Mouse (Mus musculus): ENCODE measurements around the gene Sertad4. TPM values are rescaled to one million over a fixed set of nuclear protein-coding genes. Genes with fewer than 3 reads are reported as not detected.

Sertad4 gene
- polyA plus RNA-seq, 1 experiment from 2014 or later = 23.9 TPM

GRCm38 (mm10) chr1:192879086-192879580 is 23.6 kb upstream of the Sertad4 start:
- Histone ChIP-seq H3K4me2 (replicated peaks; ENCODE audit: low read depth, low read length) (no peak overlapping the region), H3K4me1 (ENCODE audit: control insufficient read depth, insufficient read depth, low read length) (no peaks in the 10 kb centered on the region), H3K4me3 (ENCODE audit: low read length) (no peak overlapping the region), H3K36me3 (ENCODE audit: control insufficient read depth, insufficient read depth, low read length) (no peaks in the 10 kb centered on the region), H3K27me3 (ENCODE audit: control insufficient read depth, insufficient read depth, low read length) (no peaks in the 10 kb centered on the region), H3K27ac (ENCODE audit: low read depth, low read length) (no peak overlapping the region), H3K9ac (ENCODE audit: low read depth, low read length) (no peak overlapping the region), H3K9me3 (ENCODE audit: control insufficient read depth, low read length) (no peaks in the 10 kb centered on the region)
- no peak for ATAC-seq (ENCODE audit: low FRiP score, low TSS enrichment)
- 88% methylated on average over 7 of the region's 7 CpGs for WGBS

DNA sequence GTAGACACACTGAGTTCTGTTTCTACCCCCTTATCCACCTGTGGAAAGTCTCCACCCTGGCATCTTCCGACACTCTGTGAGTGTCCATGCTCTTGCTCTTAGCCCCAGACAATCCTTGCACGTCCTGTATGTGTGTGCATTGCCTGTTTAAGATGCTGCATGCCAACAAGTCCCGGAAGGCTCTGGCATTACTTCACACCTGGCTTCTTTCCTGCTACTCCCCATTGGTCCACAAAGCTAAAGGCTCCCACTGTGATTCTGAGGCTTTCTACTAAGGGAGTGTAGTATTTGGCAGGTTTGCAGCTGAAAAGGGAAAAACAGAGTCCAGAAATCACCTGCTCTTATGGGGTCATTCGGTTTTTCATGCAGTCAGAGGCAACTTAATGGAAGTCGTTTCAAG is 17.3 kb upstream of the Sertad4 start:
- Histone ChIP-seq H3K27me3 (ENCODE audit: control insufficient read depth, insufficient read depth, low read length) (no peaks in the 10 kb centered on the region), H3K27ac (ENCODE audit: low read depth, low read length) (no peak overlapping the region), H3K4me3 (ENCODE audit: low read length) (no peak overlapping the region), H3K4me1 (ENCODE audit: control insufficient read depth, insufficient read depth, low read length) (no peaks in the 10 kb centered on the region), H3K36me3 (ENCODE audit: control insufficient read depth, insufficient read depth, low read length) (no peaks in the 10 kb centered on the region), H3K4me2 (replicated peaks; ENCODE audit: low read depth, low read length) (no peak overlapping the region), H3K9me3 (ENCODE audit: control insufficient read depth, low read length) (no peaks in the 10 kb centered on the region), H3K9ac (ENCODE audit: low read depth, low read length) (no peak overlapping the region)
- WGBS = 72% methylated on average over 5 of the region's 5 CpGs
- no peak for ATAC-seq (ENCODE audit: low FRiP score, low TSS enrichment)

DNA sequence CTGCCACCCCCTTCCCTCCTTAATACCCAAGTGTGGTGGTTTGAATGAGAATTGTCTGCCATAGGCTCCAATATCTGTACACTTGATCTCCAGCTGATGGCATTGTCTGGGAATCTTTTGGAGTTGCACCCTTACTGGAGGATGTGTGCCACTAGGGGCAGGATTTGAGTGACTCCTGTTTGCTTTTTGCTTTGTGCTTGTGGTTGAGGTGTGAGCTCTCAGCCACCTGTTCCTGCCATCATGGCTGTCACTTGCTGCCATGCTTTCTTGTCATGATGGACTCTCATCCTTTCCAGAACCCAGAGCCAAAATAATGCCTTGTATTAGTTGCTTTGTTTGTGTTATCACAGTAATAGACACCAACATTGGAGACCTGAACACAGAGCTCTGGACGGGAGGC is 14.2 kb upstream of the Sertad4 start:
- WGBS = 68% methylated on average over 1 of the region's 1 CpGs
- no peak for ATAC-seq (ENCODE audit: low FRiP score, low TSS enrichment)
- no peak overlapping the region for H3K9ac ChIP-seq (ENCODE audit: low read depth, low read length)

GRCm38 (mm10) chr1:192864440-192864839 is 8.9 kb upstream of the Sertad4 start:
- Histone ChIP-seq H3K4me2 (replicated peaks; ENCODE audit: low read depth, low read length) (no peak overlapping the region), H3K27ac (ENCODE audit: low read depth, low read length) (no peak overlapping the region), H3K4me3 (ENCODE audit: low read length) (no peak overlapping the region), H3K27me3 (ENCODE audit: control insufficient read depth, insufficient read depth, low read length) (no peaks in the 10 kb centered on the region), H3K4me1 (ENCODE audit: control insufficient read depth, insufficient read depth, low read length) (no peaks in the 10 kb centered on the region), H3K9me3 (ENCODE audit: control insufficient read depth, low read length) (no peaks in the 10 kb centered on the region), H3K36me3 (ENCODE audit: control insufficient read depth, insufficient read depth, low read length) (no peaks in the 10 kb centered on the region), H3K9ac (ENCODE audit: low read depth, low read length) (no peak overlapping the region)
- WGBS = 65% methylated on average over 3 of the region's 3 CpGs
- no peak for ATAC-seq (ENCODE audit: low FRiP score, low TSS enrichment)

More for the DNA sequence above, 14.2 kb upstream of the Sertad4 start:
- H3K9me3 ChIP-seq (ENCODE audit: control insufficient read depth, low read length) = no peaks in the 10 kb centered on the region
- no peak overlapping the region for H3K27ac ChIP-seq (ENCODE audit: low read depth, low read length)
- no peaks in the 10 kb centered on the region for H3K27me3 ChIP-seq (ENCODE audit: control insufficient read depth, insufficient read depth, low read length)
- H3K4me3 ChIP-seq (ENCODE audit: low read length) = no peak overlapping the region
- no peak overlapping the region for H3K4me2 ChIP-seq (replicated peaks; ENCODE audit: low read depth, low read length)
- no peaks in the 10 kb centered on the region for H3K36me3 ChIP-seq (ENCODE audit: control insufficient read depth, insufficient read depth, low read length)
- H3K4me1 ChIP-seq (ENCODE audit: control insufficient read depth, insufficient read depth, low read length) = no peaks in the 10 kb centered on the region

GRCm38 (mm10) chr1:192861305-192861960 is 5.9 kb upstream of the Sertad4 start:
- Histone ChIP-seq H3K4me3 (ENCODE audit: low read length) (no peak overlapping the region), H3K27ac (ENCODE audit: low read depth, low read length) (no peak overlapping the region), H3K9me3 (ENCODE audit: control insufficient read depth, low read length) (no peaks in the 10 kb centered on the region), H3K4me1 (ENCODE audit: control insufficient read depth, insufficient read depth, low read length) (no peaks in the 10 kb centered on the region), H3K27me3 (ENCODE audit: control insufficient read depth, insufficient read depth, low read length) (no peaks in the 10 kb centered on the region; the same call in 1 of the 2 replicates), H3K9ac (ENCODE audit: low read depth, low read length) (no peak overlapping the region), H3K4me2 (replicated peaks; ENCODE audit: low read depth, low read length) (no peak overlapping the region), H3K36me3 (ENCODE audit: control insufficient read depth, insufficient read depth, low read length) (no peaks in the 10 kb centered on the region)
- ATAC-seq (ENCODE audit: low FRiP score, low TSS enrichment) = peak; percentile 73
- 47% methylated on average over 5 of the region's 5 CpGs for WGBS

DNA sequence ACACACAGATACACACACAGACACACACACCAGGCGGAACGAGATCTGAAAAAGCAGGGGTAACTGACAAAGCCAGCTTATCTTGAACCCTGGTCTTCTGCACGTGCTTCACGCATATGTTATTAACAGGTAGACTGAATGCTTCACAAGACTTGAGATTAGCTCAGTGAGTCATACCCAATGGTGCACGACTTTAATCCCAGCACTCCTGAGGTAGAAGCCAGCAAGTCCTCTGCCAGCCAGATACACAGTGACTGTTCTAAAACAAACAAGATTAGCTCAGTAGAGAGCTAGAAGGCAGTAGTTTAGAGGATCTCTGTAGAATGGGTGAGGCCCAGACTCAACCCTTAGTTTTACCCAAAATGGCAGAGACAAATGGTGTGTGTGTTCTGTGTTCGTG is 4.7 kb upstream of the Sertad4 start:
- H3K27ac ChIP-seq (ENCODE audit: low read depth, low read length) = no peak overlapping the region
- no peak overlapping the region for H3K9ac ChIP-seq (ENCODE audit: low read depth, low read length)
- no peaks in the 10 kb centered on the region for H3K4me1 ChIP-seq (ENCODE audit: control insufficient read depth, insufficient read depth, low read length)
- no peaks in the 10 kb centered on the region for H3K9me3 ChIP-seq (ENCODE audit: control insufficient read depth, low read length)
- H3K36me3 ChIP-seq (ENCODE audit: control insufficient read depth, insufficient read depth, low read length) = no peaks in the 10 kb centered on the region
- H3K4me2 ChIP-seq (replicated peaks; ENCODE audit: low read depth, low read length) = no peak overlapping the region
- H3K27me3 ChIP-seq (ENCODE audit: control insufficient read depth, insufficient read depth, low read length) = no peaks in the 10 kb centered on the region; the same call in 1 of the 2 replicates
- 69% methylated on average over 6 of the region's 6 CpGs for WGBS
- ATAC-seq (ENCODE audit: low FRiP score, low TSS enrichment) = no peak
- no peak overlapping the region for H3K4me3 ChIP-seq (ENCODE audit: low read length)

DNA sequence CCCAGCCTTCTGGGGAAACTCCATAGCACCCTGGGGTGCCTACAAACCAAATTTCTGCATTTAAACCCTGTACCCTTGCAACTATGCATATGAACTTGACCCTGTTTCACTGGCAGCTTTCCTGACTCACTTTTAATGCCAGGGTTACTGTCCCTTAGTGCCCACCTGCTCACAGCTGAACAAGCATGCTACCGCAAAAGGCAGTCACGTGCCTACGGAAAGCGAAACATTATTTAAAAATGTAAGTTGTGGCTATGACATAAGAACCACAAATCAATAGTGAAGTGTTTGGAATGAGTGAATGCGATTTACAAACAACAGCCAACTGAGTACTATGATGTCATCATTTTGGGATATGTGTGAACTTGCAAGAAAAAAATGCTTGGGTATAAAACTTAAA is 2.0 kb upstream of the Sertad4 start:
- no peak for ATAC-seq (ENCODE audit: low FRiP score, low TSS enrichment)
- H3K9ac ChIP-seq (ENCODE audit: low read depth, low read length) = no peak overlapping the region
- peaks cover 9% of the 10 kb centered on the region; the same call in 1 of the 2 replicates for H3K4me1 ChIP-seq (ENCODE audit: control insufficient read depth, insufficient read depth, low read length)
- no peaks in the 10 kb centered on the region for H3K9me3 ChIP-seq (ENCODE audit: control insufficient read depth, low read length)
- H3K27me3 ChIP-seq (ENCODE audit: control insufficient read depth, insufficient read depth, low read length) = peaks cover 3% of the 10 kb centered on the region; the same call in 1 of the 2 replicates
- no peak overlapping the region for H3K4me3 ChIP-seq (ENCODE audit: low read length)
- H3K27ac ChIP-seq (ENCODE audit: low read depth, low read length) = no peak overlapping the region
- H3K36me3 ChIP-seq (ENCODE audit: control insufficient read depth, insufficient read depth, low read length) = no peaks in the 10 kb centered on the region
- H3K4me2 ChIP-seq (replicated peaks; ENCODE audit: low read depth, low read length) = no peak overlapping the region
- 92% methylated on average over 5 of the region's 5 CpGs for WGBS

- peaks cover 15% of the 10 kb centered on the region; the same call in 1 of the 2 replicates for H3K4me1 ChIP-seq (ENCODE audit: control insufficient read depth, insufficient read depth, low read length)
- no peak for ATAC-seq (ENCODE audit: low FRiP score, low TSS enrichment)
- no peak overlapping the region for H3K9ac ChIP-seq (ENCODE audit: low read depth, low read length)
- H3K4me3 ChIP-seq (ENCODE audit: low read length) = no peak overlapping the region
- WGBS = 82% methylated on average over 6 of the region's 6 CpGs
- no peak overlapping the region for H3K4me2 ChIP-seq (replicated peaks; ENCODE audit: low read depth, low read length)
- no peaks in the 10 kb centered on the region for H3K9me3 ChIP-seq (ENCODE audit: control insufficient read depth, low read length)
- H3K27ac ChIP-seq (ENCODE audit: low read depth, low read length) = no peak overlapping the region
- H3K27me3 ChIP-seq (ENCODE audit: control insufficient read depth, insufficient read depth, low read length) = peaks cover 8% of the 10 kb centered on the region
- H3K36me3 ChIP-seq (ENCODE audit: control insufficient read depth, insufficient read depth, low read length) = no peaks in the 10 kb centered on the region
Measured at GRCm38 (mm10) chr1:192856931-192857330, 1.4 kb upstream of the Sertad4 start.

DNA sequence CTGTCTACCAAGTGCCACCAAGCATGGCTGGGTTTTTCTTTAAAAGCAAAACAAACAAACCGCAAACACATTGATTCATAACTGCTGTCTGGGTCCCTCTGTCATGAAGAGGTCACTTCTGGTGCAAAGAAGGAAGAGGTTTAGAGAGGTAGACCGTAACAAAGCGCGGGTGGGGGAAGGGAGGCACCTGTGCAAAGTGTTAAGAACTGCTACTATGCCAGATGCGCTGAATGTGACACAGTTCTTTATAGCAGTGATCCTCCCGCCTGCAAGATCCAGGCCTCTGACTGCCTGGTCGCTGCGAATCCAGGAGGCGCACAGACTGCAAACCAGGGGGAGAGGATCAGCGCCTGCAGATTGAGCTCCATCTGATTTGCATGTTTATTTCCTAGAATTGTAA is 855 bp upstream of the Sertad4 start:
- peaks cover 18% of the 10 kb centered on the region; the same call in 1 of the 2 replicates for H3K4me1 ChIP-seq (ENCODE audit: control insufficient read depth, insufficient read depth, low read length)
- H3K9ac ChIP-seq (ENCODE audit: low read depth, low read length) = no peak overlapping the region
- H3K4me3 ChIP-seq (ENCODE audit: low read length) = no peak overlapping the region
- H3K4me2 ChIP-seq (replicated peaks; ENCODE audit: low read depth, low read length) = peak overlapping the region; percentile 93; the same call in 1 of the 2 replicates
- no peak overlapping the region for H3K27ac ChIP-seq (ENCODE audit: low read depth, low read length)
- H3K27me3 ChIP-seq (ENCODE audit: control insufficient read depth, insufficient read depth, low read length) = peaks cover 10% of the 10 kb centered on the region
- ATAC-seq (ENCODE audit: low FRiP score, low TSS enrichment) = no peak
- H3K9me3 ChIP-seq (ENCODE audit: control insufficient read depth, low read length) = no peaks in the 10 kb centered on the region
- WGBS = 10% methylated on average over 10 of the region's 10 CpGs
- no peaks in the 10 kb centered on the region for H3K36me3 ChIP-seq (ENCODE audit: control insufficient read depth, insufficient read depth, low read length)

Measured in kidney, embryonic 14.5 days (tissue).